Mouse (Mus musculus) gonadal fat pad, adult 2 months (tissue): ENCODE results near the gene Arhgef17. TPM values are rescaled to one million over a fixed set of nuclear protein-coding genes. Genes with fewer than 3 reads are reported as not detected.
"Not testable (repeated sequence)": the region's sequence is repeated elsewhere in the genome, so short reads cannot be mapped to it uniquely, and the experiment has no call there.

Source experiments
- DNase-seq: peaks from one replicate; pipeline ENCODE4 v3.0.0-alpha.2; 2012; ENCODE audit warnings: low read depth
- polyA plus RNA-seq: library from polyadenylated mRNA; depleted of rRNA; stranded (reverse); fragments of >200 nt; gene quantifications from 2 replicates; pipeline ENCODE4 v1.2.3, GENCODE M21; 2012

Gene Arhgef17
- polyA plus RNA-seq, 1 experiment, result 20.0 TPM

- DNase-seq, result no peak
These were observed 58.7 kb downstream of the Arhgef17 start for GRCm38 (mm10) chr7:100873197-100873596.

GRCm38 (mm10) chr7:100871892-100872291 lies 60.0 kb downstream of the Arhgef17 start:
- no peak for DNase-seq

DNA sequence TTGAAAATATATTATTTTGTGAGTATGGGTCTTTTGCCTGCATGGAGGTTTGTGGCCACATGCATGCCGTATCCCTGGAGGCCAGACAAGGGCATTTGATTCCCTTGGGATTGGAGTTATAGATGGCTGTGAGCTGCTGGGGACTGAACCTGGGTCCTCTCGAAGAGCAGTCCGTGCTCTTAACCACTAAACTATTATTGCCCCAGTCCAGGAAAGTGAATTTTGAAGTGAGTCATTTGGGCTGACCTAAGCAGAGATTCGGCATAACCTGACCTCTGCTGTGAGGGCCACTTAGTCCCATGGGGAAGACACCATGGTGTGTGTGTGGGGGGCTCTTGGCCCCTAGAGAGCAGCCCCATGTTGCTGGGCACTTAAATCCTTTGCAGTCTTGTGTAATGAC lies 60.6 kb downstream of the Arhgef17 start:
- no peak for DNase-seq

- no peak for DNase-seq
These were observed 61.9 kb downstream of the Arhgef17 start for GRCm38 (mm10) chr7:100869877-100870629.

- DNase-seq, result no peak
These were observed 63.4 kb downstream of the Arhgef17 start for GRCm38 (mm10) chr7:100868551-100868950.

DNA sequence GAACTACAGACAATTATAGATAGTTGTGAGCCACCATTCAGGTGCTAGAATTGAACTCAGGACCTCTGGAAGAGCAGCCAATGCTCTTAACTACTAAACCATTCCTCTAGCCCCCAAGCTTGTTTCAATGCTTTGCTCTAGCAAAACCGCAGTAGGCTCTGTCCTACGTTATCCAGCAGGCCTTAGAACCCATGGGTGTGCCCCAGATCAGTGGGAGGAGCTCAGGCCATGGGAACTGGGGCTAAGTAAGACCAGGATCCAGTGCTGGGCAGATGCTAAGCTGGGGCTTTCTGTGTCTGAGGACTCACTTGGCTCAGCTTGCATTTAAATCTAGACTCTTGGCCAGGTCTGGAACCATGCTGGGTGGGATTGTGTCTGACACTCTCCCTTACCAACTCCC lies 64.3 kb downstream of the Arhgef17 start:
- DNase-seq, result no peak

DNA sequence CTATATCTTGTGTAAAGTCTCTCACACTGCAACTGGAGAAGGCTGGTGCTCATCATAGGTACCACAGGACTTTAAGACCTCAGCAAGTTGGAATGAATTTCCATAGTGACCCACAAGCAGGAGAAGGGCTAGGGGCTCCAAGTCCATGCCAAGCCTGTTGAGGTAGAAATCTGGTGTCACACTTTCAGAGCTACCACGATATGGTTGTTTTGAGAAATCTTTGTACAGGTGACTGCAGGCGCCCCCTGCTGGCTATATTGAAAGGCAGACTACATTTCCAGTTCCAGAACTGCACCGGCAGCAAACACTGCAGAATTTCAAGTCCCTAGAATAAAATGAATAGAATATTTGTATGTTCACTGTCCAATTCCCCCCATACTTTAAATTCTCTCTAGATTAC lies 65.2 kb downstream of the Arhgef17 start:
- DNase-seq, result no peak

- DNase-seq, result no peak
These were observed 68.9 kb downstream of the Arhgef17 start, which contains the start of gene Relt for GRCm38 (mm10) chr7:100862828-100863638. TSS of gene Relt (minus strand) at chr7:100863446.

GRCm38 (mm10) chr7:100862353-100862752 lies 69.6 kb downstream of the Arhgef17 start:
- DNase-seq, result no peak

GRCm38 (mm10) chr7:100861209-100861608 lies 70.7 kb downstream of the Arhgef17 start:
- DNase-seq, result no peak

GRCm38 (mm10) chr7:100860450-100860849 lies 71.5 kb downstream of the Arhgef17 start:
- no peak for DNase-seq

DNA sequence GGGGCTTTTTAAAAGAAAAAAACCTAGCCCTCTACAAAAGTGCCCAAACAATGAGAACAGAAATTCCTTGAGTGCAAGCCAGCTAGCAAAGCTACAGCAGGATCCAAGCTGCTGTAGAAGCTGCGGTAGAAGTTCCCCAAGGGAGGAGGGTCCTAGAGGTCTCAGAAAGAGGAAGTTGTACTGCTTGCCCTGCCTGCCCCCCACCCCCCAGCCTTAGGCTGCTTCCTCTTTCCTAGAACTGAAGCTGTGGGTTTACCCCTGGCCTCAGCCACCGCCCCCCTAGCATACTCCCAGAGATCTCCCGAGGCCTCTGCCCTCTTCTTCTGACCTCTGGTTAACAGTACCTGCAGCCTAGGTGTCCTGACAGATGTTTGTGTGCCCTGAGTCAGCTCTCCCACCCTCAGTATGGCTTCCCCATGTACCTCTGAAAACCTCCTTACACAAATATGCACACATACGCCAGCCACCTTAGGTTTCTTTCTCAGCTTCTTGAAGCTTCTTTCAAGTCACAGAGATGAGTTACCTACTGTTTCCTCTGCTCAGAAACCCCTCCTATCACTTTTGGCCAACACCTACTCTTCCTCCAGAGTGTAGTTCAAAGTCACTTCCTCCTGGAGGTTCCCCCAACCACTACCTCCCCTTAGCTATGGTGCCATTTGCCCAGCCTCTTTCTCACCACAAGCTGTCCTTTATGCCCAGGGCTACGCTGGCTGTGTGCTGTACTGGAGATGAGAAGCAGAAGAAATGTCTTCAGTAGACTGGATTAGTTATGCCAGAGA lies 75.9 kb downstream of the Arhgef17 start:
- no peak for DNase-seq

DNA sequence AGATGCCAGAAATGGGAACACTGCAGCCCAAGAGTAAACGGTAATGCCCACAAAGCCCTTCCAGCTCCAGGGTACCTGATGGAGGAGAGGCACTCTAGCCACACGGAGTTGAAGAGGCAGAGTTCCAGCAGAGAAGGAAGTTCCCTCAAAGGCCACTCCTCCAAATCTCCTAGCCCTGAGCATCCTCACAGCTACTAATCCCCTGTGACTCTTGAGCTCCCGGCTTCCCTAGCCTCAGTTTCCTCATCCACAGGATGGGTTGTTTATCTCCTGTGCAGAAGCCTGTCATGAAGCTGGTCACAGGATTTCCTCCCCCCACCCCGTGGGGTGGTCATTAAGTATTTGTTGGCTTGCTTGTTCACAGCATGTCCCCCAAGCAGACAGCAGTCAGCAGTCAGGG lies 76.6 kb downstream of the Arhgef17 start:
- DNase-seq, result no peak

GRCm38 (mm10) chr7:100854861-100855260 lies 77.0 kb downstream of the Arhgef17 start:
- no peak for DNase-seq

DNA sequence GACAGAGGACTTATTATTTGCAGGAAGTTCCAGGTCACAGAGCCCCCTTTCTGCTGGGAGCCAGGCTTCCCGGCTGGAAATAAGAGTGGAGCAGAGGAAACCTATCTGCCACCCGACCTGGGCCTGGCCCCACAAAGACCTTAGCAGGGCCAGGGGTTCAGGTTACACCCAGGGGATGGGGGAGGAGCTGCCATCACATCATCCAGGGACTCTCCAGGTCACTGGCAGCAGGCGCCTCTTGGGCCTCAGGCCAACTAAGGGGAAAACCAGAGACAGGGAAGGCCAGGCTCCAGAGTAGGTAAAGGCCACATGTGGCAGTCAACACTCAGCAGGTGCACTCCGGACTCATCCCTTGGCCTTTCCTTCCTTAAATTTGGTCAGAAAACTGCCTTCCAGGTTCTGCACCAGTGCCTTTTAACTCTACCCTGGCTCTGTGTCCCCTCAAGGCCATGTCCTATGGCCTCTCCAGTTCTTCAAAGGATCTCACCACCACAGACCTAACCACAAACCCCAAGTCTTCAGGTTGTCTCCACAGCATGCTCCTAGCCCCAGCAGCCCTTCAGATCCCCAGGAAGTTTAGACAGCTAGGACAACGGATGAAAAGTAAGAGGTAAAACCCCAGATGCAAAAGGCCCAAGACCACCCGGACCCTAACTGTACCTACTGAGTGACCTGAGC lies 77.6 kb downstream of the Arhgef17 start:
- DNase-seq, result no peak

DNA sequence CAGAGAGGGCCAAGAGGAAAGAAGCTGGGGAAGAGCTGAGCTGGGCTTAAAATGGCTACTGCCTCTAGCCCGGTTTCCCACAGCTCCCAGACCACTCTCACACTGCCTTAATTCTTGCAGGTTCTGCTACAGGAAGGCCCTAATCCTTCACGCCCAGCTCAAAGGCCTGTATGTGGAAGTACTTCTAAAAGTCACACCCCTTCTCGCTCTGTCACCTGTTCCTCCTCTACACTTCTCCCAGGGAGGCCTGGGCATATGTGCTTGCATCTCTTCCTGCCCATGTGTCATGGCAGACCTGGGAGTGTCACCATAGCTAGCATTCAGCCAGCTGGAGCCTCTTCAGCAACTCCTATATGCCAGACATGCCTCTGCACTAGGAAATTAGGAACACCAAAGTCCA lies 78.5 kb downstream of the Arhgef17 start:
- DNase-seq, result no peak

- no peak for DNase-seq
These were observed 80.2 kb downstream of the Arhgef17 start for GRCm38 (mm10) chr7:100851481-100852356.

GRCm38 (mm10) chr7:100849508-100849907 lies 82.4 kb downstream of the Arhgef17 start:
- no peak for DNase-seq

DNA sequence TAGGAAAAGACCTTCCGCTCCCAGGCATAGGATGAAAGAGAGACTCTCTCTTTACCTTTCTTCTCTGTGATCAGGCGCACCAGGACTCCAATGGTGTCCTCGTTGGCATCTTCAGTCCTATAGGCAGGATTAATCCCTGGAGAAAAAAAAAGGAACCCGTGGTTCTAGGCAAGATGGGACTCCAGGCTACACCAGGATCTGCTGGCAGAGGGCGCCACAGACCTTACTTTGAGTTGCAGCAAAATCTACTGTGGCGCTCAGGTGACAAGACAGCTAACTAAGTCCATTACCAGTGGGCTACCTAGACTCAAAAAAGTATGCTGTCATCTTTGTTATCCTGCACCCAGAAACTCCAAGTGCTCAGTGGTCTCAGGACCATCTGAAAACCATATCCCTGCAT lies 83.2 kb downstream of the Arhgef17 start:
- no peak for DNase-seq

DNA sequence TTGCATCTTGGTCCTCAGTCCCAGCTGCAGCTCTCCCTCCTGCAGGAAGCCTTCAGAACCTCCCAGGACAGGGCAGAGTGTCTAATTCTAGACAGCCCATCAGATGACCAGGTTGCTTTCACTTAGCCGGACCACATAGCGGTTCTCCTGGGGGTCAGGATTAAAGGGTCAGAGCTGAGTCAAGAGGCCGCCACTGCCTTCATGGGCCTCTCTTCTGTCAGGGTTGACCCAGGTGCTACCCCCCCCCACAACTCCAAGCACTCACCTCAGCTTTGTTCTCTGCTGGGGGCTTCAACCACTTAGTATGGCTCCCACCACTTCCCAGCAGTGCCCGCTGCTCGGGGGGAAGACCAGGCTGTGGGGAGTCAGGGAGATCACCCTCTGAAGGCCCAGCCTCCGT lies 84.8 kb downstream of the Arhgef17 start:
- no peak for DNase-seq

DNA sequence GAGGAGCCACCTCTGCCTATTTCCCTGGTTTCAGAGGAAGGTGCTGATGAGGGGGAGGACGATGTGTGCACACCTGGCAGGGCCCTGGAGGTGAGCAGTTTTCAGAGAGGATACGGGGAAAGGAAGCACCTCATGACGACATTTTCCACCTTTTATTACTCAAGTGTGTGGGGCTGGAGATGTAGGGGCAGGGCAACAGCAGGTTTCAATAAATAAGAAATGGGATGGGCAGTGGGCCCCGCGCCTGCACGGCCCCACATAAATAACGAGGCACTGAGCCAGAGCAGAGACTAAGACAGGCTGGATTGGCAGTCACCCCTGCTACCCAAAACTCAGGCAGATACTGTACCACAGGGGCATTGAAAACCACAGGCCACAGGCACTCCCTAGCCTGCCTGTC lies 85.9 kb downstream of the Arhgef17 start:
- not testable (repeated sequence) for DNase-seq
